Mouse (Mus musculus) heart, postnatal 0 days (tissue): ENCODE results near the gene Pdzd2. TPM values are rescaled to one million over a fixed set of nuclear protein-coding genes. Genes with fewer than 3 reads are reported as not detected.

Source experiments
- ATAC-seq: fragments of 200-750 bp; cut with Nextera tagmentation; 2 replicates; pipeline ENCODE4 v1.8.0; 2017; ENCODE audit warnings: low read depth, moderate number of reproducible peaks, moderate library complexity; ENCODE audit not compliant: insufficient read depth
- DNase-seq: peaks from one replicate; pipeline ENCODE4 v3.0.0-alpha.2; 2016; ENCODE audit warnings: low spot score
- H3K27ac ChIP-seq: fragments of 300-500 bp; sonication (generic); 2 replicates; pipeline ENCODE4 v1.5.1; 2014; ENCODE audit warnings: low read depth, mild to moderate bottlenecking
- H3K27me3 ChIP-seq: fragments of 300-500 bp; sonication (generic); 2 replicates; pipeline ENCODE4 v1.6.1; 2014; ENCODE audit warnings: low read length, mixed read lengths; ENCODE audit not compliant: control insufficient read depth, insufficient read depth
- H3K36me3 ChIP-seq: fragments of 300-500 bp; sonication (generic); replicated peaks from 2 replicates; pipeline ENCODE4 v1.6.1; 2014; ENCODE audit warnings: low read length, mixed read lengths; ENCODE audit not compliant: control insufficient read depth, insufficient read depth
- H3K4me1 ChIP-seq: fragments of 300-500 bp; sonication (generic); 2 replicates; pipeline ENCODE4 v1.6.1; 2014; ENCODE audit warnings: antibody characterized with exemption; ENCODE audit not compliant: control insufficient read depth, insufficient read depth
- H3K4me2 ChIP-seq: fragments of 300-500 bp; sonication (generic); 2 replicates; pipeline ENCODE4 v1.6.1; 2014; ENCODE audit warnings: low read depth, mild to moderate bottlenecking, low read length, moderate library complexity
- H3K4me3 ChIP-seq: fragments of 300-500 bp; sonication (generic); 2 replicates; pipeline ENCODE4 v1.5.1; 2014; ENCODE audit warnings: low read depth, low read length
- H3K9ac ChIP-seq: fragments of 300-500 bp; sonication (generic); replicated peaks from 2 replicates; pipeline ENCODE4 v1.6.1; 2014; ENCODE audit warnings: low read depth, low read length, mixed read lengths
- H3K9me3 ChIP-seq: fragments of 300-500 bp; sonication (generic); replicated peaks from 2 replicates; pipeline ENCODE4 v1.6.1; 2016; ENCODE audit warnings: low read length; ENCODE audit not compliant: control insufficient read depth
- CTCF ChIP-seq: IDR thresholded peaks from 2 replicates; pipeline ENCODE4 v1.5.1; 2016; ENCODE audit warnings: antibody characterized with exemption, control low read depth, low read depth
- EP300 ChIP-seq: IDR thresholded peaks from 2 replicates; pipeline ENCODE4 v1.6.1; 2016; ENCODE audit warnings: antibody characterized with exemption, low read depth
- WGBS: fragments of 180-500 bp; shearing (Covaris S2); extraction: QIAGEN DNeasy Blood & Tissue Kit; methylation state at CpG from one replicate; pipeline ENCODE4 v1.1.7; 2014; 5-methylcytosine and 5-hydroxymethylcytosine counted together
- polyA plus RNA-seq: library from polyadenylated mRNA; unstranded; fragments of >200 nt; fragmentation: Nextera tagmentation; extraction: Ambion mirVana; gene quantifications from 2 replicates; pipeline ENCODE4 v1.2.1, GENCODE M21; 2015
- total RNA-seq: library from RNA; depleted of rRNA; stranded (reverse); fragments of >200 nt; gene quantifications from 2 replicates; pipeline ENCODE4 v1.2.3, GENCODE M21; 2014; ENCODE audit warnings: low replicate concordance

The Pdzd2 gene
- total and polyA plus RNA-seq, 2 experiments from 2014 or later, result 36.1 to 86.0 TPM

DNA sequence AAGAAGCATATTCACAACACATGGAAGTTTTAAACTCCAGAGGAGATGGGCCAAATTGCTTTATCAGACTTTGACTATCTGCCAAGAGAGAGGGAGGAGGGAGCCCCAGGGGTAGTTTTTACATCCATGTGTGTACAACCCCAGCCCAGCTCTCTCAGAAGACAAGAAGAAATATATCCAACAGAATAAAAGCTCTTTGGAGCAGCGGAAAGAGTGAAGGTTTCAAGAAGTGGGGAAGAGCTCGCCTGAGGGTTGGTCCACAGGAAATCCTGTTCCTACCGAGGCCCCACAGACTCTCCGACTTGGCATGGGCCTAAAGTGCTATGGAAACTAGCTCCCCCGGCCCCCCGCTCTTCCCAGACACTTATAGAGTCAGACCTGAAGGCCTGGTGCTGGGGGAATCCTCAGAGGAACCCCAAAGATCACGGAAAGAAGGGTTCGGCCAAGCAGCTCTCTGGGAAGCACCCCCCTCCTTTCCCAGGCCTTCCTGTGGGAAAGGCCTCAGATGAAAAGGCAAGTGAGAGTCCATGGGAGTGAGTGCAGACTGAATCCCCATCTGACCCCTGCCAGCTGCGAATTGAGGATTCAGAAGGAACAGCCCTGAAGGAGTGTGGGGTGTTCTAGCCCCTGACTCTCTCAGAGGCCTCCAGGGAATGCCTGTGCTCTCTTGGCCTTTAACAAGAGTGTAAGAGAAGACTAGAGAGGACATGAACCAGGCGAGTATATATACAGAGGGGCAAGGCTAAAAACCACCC, 134.3 kb downstream of the Pdzd2 start:
- H3K36me3 ChIP-seq, result no peaks in the 10 kb centered on the region
- H3K27me3 ChIP-seq, result no peaks in the 10 kb centered on the region
- H3K4me2 ChIP-seq, result no peak overlapping the region
- no peak for DNase-seq
- ATAC-seq, result no peak
- H3K27ac ChIP-seq, result peak overlapping the region; percentile 71
- TF ChIP-seq EP300, result no peak
- TF ChIP-seq CTCF, result no peak
- no peak overlapping the region for H3K9ac ChIP-seq
- WGBS, result 61% methylated on average over 10 of the region's 10 CpGs
- peaks cover 22% of the 10 kb centered on the region for H3K4me1 ChIP-seq
- 0 out of 2 replicates have a peak, but pooled peaks cover 3% of the 10 kb centered on the region for H3K9me3 ChIP-seq
- no peak overlapping the region for H3K4me3 ChIP-seq

DNA sequence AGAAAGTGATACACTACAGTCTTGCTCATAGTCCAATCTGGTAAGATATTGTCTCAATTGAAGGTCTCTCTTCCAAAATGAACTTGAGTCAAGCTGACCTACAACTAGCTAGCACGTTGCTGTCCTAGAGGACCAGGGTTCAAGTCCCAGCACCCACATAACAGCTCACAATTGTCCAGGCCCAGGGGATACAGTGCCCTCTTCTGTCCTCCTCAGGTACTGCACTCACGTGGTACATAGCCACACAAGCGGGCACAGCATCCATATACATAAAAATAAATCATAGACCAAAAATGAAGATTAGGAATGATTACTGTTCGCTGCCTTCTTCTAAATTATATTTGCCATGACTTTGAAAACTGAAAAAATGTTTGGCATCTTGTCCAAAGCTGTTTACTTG, 136.1 kb downstream of the Pdzd2 start:
- no peaks in the 10 kb centered on the region for H3K36me3 ChIP-seq
- peaks cover 30% of the 10 kb centered on the region for H3K4me1 ChIP-seq
- no peak overlapping the region for H3K4me3 ChIP-seq
- TF ChIP-seq EP300 (no peak), CTCF (0 out of 2 replicates have a peak, but pooled peaks have one; percentile 3)
- H3K9ac ChIP-seq, result no peak overlapping the region
- no peaks in the 10 kb centered on the region for H3K27me3 ChIP-seq
- ATAC-seq (no peak), DNase-seq (no peak)
- no peak overlapping the region for H3K27ac ChIP-seq
- 0 out of 2 replicates have a peak, but pooled peaks cover 3% of the 10 kb centered on the region for H3K9me3 ChIP-seq
- WGBS, result 98% methylated on average over 4 of the region's 4 CpGs
- no peak overlapping the region for H3K4me2 ChIP-seq

DNA sequence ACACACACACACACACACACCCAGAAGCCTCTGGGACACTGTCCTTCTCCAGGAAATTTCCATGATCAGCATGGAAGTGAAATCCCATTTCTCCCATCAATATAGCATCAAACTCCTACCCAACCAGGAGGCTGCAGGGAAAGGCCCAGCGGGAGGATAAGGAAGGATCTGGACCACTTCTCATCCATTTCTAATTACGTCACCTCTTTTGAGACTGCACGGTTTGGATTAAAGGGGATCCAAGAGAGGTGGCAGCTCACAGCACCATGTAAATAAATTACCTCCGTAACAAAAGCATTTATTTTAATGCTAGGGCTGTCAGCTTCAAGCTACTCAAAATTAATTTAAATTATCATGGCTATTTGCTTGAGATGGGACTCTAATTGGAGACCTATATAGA, 146.6 kb downstream of the Pdzd2 start:
- H3K9ac ChIP-seq, result no peak overlapping the region
- H3K4me1 ChIP-seq, result no peaks in the 10 kb centered on the region
- H3K27ac ChIP-seq, result no peak overlapping the region
- no peaks in the 10 kb centered on the region for H3K9me3 ChIP-seq
- no peak overlapping the region for H3K4me3 ChIP-seq
- H3K27me3 ChIP-seq, result no peaks in the 10 kb centered on the region
- H3K4me2 ChIP-seq, result no peak overlapping the region
- ATAC-seq (no peak), DNase-seq (no peak)
- H3K36me3 ChIP-seq, result peaks cover 13% of the 10 kb centered on the region
- no peak for TF ChIP-seq CTCF
- no peak for TF ChIP-seq EP300
- 83% methylated on average over 4 of the region's 4 CpGs for WGBS

DNA sequence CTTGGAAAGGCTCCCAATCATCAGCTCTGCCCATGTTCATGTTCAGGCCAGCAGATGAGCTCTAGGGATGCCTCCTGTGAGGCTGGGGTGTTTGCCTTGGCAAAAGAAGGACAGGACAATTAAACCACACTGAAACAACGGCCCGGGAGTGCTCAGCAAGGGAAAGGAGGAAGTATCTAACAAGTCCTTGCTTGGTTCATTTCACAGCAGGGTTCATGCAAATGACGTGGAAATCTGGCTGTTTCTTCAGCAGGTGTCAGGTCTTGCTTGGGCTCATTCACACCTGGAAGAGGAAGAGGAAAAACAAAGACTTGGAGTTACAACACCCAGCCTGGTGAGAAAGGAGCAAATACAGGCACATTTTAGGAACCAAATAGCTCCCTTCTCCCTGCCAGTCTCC, 147.1 kb downstream of the Pdzd2 start:
- no peaks in the 10 kb centered on the region for H3K4me1 ChIP-seq
- no peak overlapping the region for H3K4me2 ChIP-seq
- WGBS, result 41% methylated on average over 3 of the region's 3 CpGs
- no peak overlapping the region for H3K27ac ChIP-seq
- ATAC-seq, result no peak
- TF ChIP-seq CTCF (no peak), EP300 (no peak)
- no peak for DNase-seq
- H3K9me3 ChIP-seq, result no peaks in the 10 kb centered on the region
- no peak overlapping the region for H3K9ac ChIP-seq
- peaks cover 13% of the 10 kb centered on the region for H3K36me3 ChIP-seq
- no peak overlapping the region for H3K4me3 ChIP-seq
- H3K27me3 ChIP-seq, result no peaks in the 10 kb centered on the region

DNA sequence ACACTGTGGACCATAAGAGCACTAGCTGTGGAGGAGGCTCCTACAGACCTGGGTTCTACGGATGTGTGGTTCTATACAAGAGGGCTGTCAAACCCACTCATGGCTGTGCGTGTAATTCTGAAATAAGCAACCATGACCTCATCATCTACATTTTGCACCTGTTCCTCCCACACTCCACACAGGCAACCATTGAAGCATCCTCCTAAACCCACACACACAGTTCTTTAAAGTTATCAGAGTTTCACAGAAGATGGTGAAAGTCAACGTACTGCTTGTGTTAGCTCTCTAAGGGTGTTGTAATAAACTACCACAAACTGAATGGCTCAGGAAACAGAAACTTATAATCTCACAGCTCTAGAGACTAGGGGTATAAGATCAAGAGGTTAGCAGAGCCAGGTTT, 151.1 kb downstream of the Pdzd2 start:
- H3K27ac ChIP-seq, result no peak overlapping the region
- no peak overlapping the region for H3K4me2 ChIP-seq

More for the DNA sequence above, 151.1 kb downstream of the Pdzd2 start:
- Histone ChIP-seq H3K4me3 (no peak overlapping the region), H3K9ac (no peak overlapping the region), H3K4me1 (no peaks in the 10 kb centered on the region), H3K9me3 (no peaks in the 10 kb centered on the region), H3K27me3 (no peaks in the 10 kb centered on the region), H3K36me3 (peaks cover 20% of the 10 kb centered on the region)
- WGBS, result 48% methylated on average over 3 of the region's 3 CpGs
- TF ChIP-seq EP300, result no peak
- no peak for TF ChIP-seq CTCF
- ATAC-seq (no peak), DNase-seq (no peak)
